Mouse (Mus musculus) lung, adult 10 weeks (tissue): ENCODE results near the gene Trmt44. TPM values are rescaled to one million over a fixed set of nuclear protein-coding genes. Genes with fewer than 3 reads are reported as not detected.

Experiments used
- polyA plus RNA-seq: library from polyadenylated mRNA; stranded (reverse); fragments of 350-450 nt; fragmentation: Illumina TruSeq; extraction: RNeasy Lipid Tissue Mini Kit (QIAGEN cat#74804); gene quantifications from one replicate; pipeline ENCODE4 v1.2.3, GENCODE M21; 2014; ENCODE audit warnings: low read depth, low replicate concordance; ENCODE audit not compliant: insufficient read depth

Gene Trmt44
- polyA plus RNA-seq = 2.8 TPM

GRCm38 (mm10) chr5:35574653-35575599 is at the start of gene Trmt44:
TSS of gene Trmt44 (minus strand) at chr5:35575070.

GRCm38 (mm10) chr5:35582445-35583220 is 7.8 kb upstream of the Trmt44 start, which contains the start of gene Acox3:
TSS of gene Acox3 (plus strand) at chr5:35583040.

GRCm38 (mm10) chr5:35525469-35526123 is 49.3 kb downstream of the Trmt44 start, which contains the start of gene Cpz:
TSS of gene Cpz (minus strand) at chr5:35525698.

Other genes with a start within 250 kb of the Trmt44 start
- not detected for gene Hmx1, start 186.0 kb downstream of the Trmt44 start, polyA plus RNA-seq
- gene Cpz, start 49.4 kb downstream of the Trmt44 start, polyA plus RNA-seq = 0.76 TPM
- 14.7 TPM for gene Acox3, start 8.0 kb upstream of the Trmt44 start, polyA plus RNA-seq
- 23.1 TPM for gene Htra3, start 104.7 kb upstream of the Trmt44 start, polyA plus RNA-seq
- 15.4 TPM for gene Sh3tc1, start 164.9 kb upstream of the Trmt44 start, polyA plus RNA-seq
- gene Ablim2, start 182.8 kb upstream of the Trmt44 start, polyA plus RNA-seq = 2.9 TPM